Mouse (Mus musculus) frontal cortex, postnatal 10 days (tissue): Measurements from ENCODE around the gene Wiz.

ENCODE experiments used
- DNase-seq, 2 experiments: peaks; one replicate each; pipeline ENCODE4 v3.0.0; 2022; ENCODE audit warnings: low spot score in 2 of 2, mixed read lengths in 1 of 2

Wiz gene

GRCm38 (mm10) chr17:32389101-32389659 is at the start of gene Wiz:
TSS of gene Wiz (minus strand) at chr17:32389439.
- DNase-seq, result peak; percentile 92 to 94

- no peak for DNase-seq
Observed at GRCm38 (mm10) chr17:32437106-32437505, 47.9 kb upstream of the Wiz start.

- no peak for DNase-seq
Observed at GRCm38 (mm10) chr17:32435151-32435550, 45.9 kb upstream of the Wiz start.

GRCm38 (mm10) chr17:32434324-32434723 is 45.1 kb upstream of the Wiz start:
- no peak for DNase-seq

- DNase-seq, result no peak
Observed at GRCm38 (mm10) chr17:32431972-32432371, 42.7 kb upstream of the Wiz start.

- no peak for DNase-seq
Observed at GRCm38 (mm10) chr17:32426610-32427009, 37.4 kb upstream of the Wiz start.

GRCm38 (mm10) chr17:32424034-32424433 is 34.8 kb upstream of the Wiz start, which contains the start of gene Pglyrp2:
TSS of gene Pglyrp2 (minus strand) at chr17:32424167.
- DNase-seq, result no peak

- no peak for DNase-seq
Observed at GRCm38 (mm10) chr17:32420781-32421180, 31.5 kb upstream of the Wiz start.

GRCm38 (mm10) chr17:32419989-32420388 is 30.8 kb upstream of the Wiz start:
- no peak for DNase-seq

- no peak for DNase-seq
Observed at GRCm38 (mm10) chr17:32416771-32417170, 27.5 kb upstream of the Wiz start.

GRCm38 (mm10) chr17:32415417-32416020 is 26.3 kb upstream of the Wiz start:
- DNase-seq, result no peak

- no peak for DNase-seq
Observed at GRCm38 (mm10) chr17:32411898-32412297, 22.7 kb upstream of the Wiz start.

GRCm38 (mm10) chr17:32403417-32403816 is 14.2 kb upstream of the Wiz start, which contains the start of gene Rasal3:
TSS of gene Rasal3 (minus strand) at chr17:32403583.
- no peak for DNase-seq

GRCm38 (mm10) chr17:32402779-32403157 is 13.5 kb upstream of the Wiz start:
- DNase-seq, result no peak

GRCm38 (mm10) chr17:32402011-32402778 is 13.0 kb upstream of the Wiz start:
- DNase-seq, result no peak

- no peak for DNase-seq
Observed at GRCm38 (mm10) chr17:32396266-32396665, 7.0 kb upstream of the Wiz start.

GRCm38 (mm10) chr17:32393944-32394343 is 4.7 kb upstream of the Wiz start:
- DNase-seq, result no peak

GRCm38 (mm10) chr17:32388370-32389100 is 704 bp downstream of the Wiz start:
- DNase-seq, result peak in 1 of 2 experiments; percentile 45

- no peak for DNase-seq
Observed at GRCm38 (mm10) chr17:32387986-32388369, 1.3 kb downstream of the Wiz start.

- DNase-seq, result no peak
Observed at GRCm38 (mm10) chr17:32386659-32387432, 2.4 kb downstream of the Wiz start.

GRCm38 (mm10) chr17:32383661-32384060 is 5.6 kb downstream of the Wiz start:
- DNase-seq, result no peak
